Mouse (Mus musculus) kidney, embryonic 15.5 days (tissue): Measurements from ENCODE around the gene Aldh1a3. TPM values are rescaled to one million over a fixed set of nuclear protein-coding genes. Genes with fewer than 3 reads are reported as not detected.

Experiments
- ATAC-seq: fragments of 200-750 bp; cut with Nextera tagmentation; replicated peaks from 2 replicates; pipeline ENCODE4 v1.8.0; 2017; ENCODE audit warnings: moderate TSS enrichment; ENCODE audit not compliant: low FRiP score
- H3K27ac ChIP-seq: fragments of 300-500 bp; sonication (generic); 2 replicates; pipeline ENCODE4 v1.5.1; 2015; ENCODE audit warnings: mild to moderate bottlenecking, inconsistent platforms
- H3K27me3 ChIP-seq: fragments of 300-500 bp; sonication (generic); 2 replicates; pipeline ENCODE4 v1.6.1; 2015; ENCODE audit warnings: inconsistent platforms
- H3K36me3 ChIP-seq: fragments of 300-500 bp; sonication (generic); 2 replicates; pipeline ENCODE4 v1.6.1; 2015; ENCODE audit warnings: inconsistent platforms
- H3K4me1 ChIP-seq: fragments of 300-500 bp; sonication (generic); 2 replicates; pipeline ENCODE4 v1.6.1; 2015; ENCODE audit warnings: inconsistent platforms
- H3K4me2 ChIP-seq: fragments of 300-500 bp; sonication (generic); 2 replicates; pipeline ENCODE4 v1.6.1; 2015; ENCODE audit warnings: moderate library complexity, mild to moderate bottlenecking, inconsistent platforms
- H3K4me3 ChIP-seq: fragments of 300-500 bp; sonication (generic); replicated peaks from 2 replicates; pipeline ENCODE4 v1.5.1; 2015; ENCODE audit warnings: mild to moderate bottlenecking, inconsistent platforms
- H3K9ac ChIP-seq: fragments of 300-500 bp; sonication (generic); 2 replicates; pipeline ENCODE4 v1.6.1; 2015; ENCODE audit warnings: mild to moderate bottlenecking, inconsistent platforms
- H3K9me3 ChIP-seq: fragments of 300-500 bp; sonication (generic); replicated peaks from 2 replicates; pipeline ENCODE4 v1.6.1; 2016; ENCODE audit warnings: inconsistent platforms
- WGBS: fragments of 180-500 bp; shearing (Covaris S2); methylation state at CpG from one replicate; pipeline ENCODE4 v1.1.7; 2015; ENCODE audit warnings: mixed read lengths; 5-methylcytosine and 5-hydroxymethylcytosine counted together
- polyA plus RNA-seq: library from polyadenylated mRNA; unstranded; fragments of >200 nt; fragmentation: Nextera tagmentation; extraction: Ambion mirVana; gene quantifications from 2 replicates; pipeline ENCODE4 v1.2.1, GENCODE M21; 2015

The Aldh1a3 gene
- polyA plus RNA-seq, 1 experiment from 2014 or later, result 38.0 TPM

- no peak overlapping the region for H3K9ac ChIP-seq
- WGBS, result 29% methylated on average over 11 of the region's 11 CpGs
- H3K36me3 ChIP-seq, result no peaks in the 10 kb centered on the region
- H3K27ac ChIP-seq, result no peak overlapping the region
- peaks cover 37% of the 10 kb centered on the region for H3K4me1 ChIP-seq
- H3K4me2 ChIP-seq, result no peak overlapping the region
- H3K27me3 ChIP-seq, result no peaks in the 10 kb centered on the region
- no peaks in the 10 kb centered on the region for H3K9me3 ChIP-seq
- ATAC-seq, result no peak
- no peak overlapping the region for H3K4me3 ChIP-seq
Observed at GRCm38 (mm10) chr7:66445117-66445905, 18.0 kb upstream of the Aldh1a3 start.

GRCm38 (mm10) chr7:66444706-66445105 is 17.4 kb upstream of the Aldh1a3 start:
- Histone ChIP-seq H3K27me3 (no peaks in the 10 kb centered on the region), H3K9me3 (no peaks in the 10 kb centered on the region), H3K27ac (no peak overlapping the region), H3K9ac (no peak overlapping the region), H3K4me1 (peaks cover 36% of the 10 kb centered on the region), H3K4me3 (no peak overlapping the region), H3K36me3 (no peaks in the 10 kb centered on the region), H3K4me2 (no peak overlapping the region)
- WGBS, result 71% methylated on average over 5 of the region's 5 CpGs
- ATAC-seq, result no peak

- Histone ChIP-seq H3K4me1 (peaks cover 41% of the 10 kb centered on the region), H3K27me3 (no peaks in the 10 kb centered on the region), H3K9me3 (no peaks in the 10 kb centered on the region), H3K4me2 (no peak overlapping the region), H3K36me3 (no peaks in the 10 kb centered on the region), H3K4me3 (no peak overlapping the region), H3K9ac (no peak overlapping the region), H3K27ac (peak overlapping the region; percentile 69)
- ATAC-seq, result no peak
- 44% methylated on average over 15 of the region's 15 CpGs for WGBS
Observed at GRCm38 (mm10) chr7:66442501-66443369, 15.4 kb upstream of the Aldh1a3 start.

GRCm38 (mm10) chr7:66438787-66439669 is 11.7 kb upstream of the Aldh1a3 start:
- no peaks in the 10 kb centered on the region for H3K27me3 ChIP-seq
- H3K4me2 ChIP-seq, result no peak overlapping the region
- no peak overlapping the region for H3K4me3 ChIP-seq
- H3K9ac ChIP-seq, result no peak overlapping the region
- peak overlapping the region; percentile 34 for H3K27ac ChIP-seq
- H3K36me3 ChIP-seq, result no peaks in the 10 kb centered on the region
- 18% methylated on average over 12 of the region's 12 CpGs for WGBS
- H3K4me1 ChIP-seq, result peaks cover 31% of the 10 kb centered on the region
- peak; percentile 54 for ATAC-seq
- H3K9me3 ChIP-seq, result no peaks in the 10 kb centered on the region

- H3K27me3 ChIP-seq, result peaks cover 4% of the 10 kb centered on the region; the same call in 1 of the 2 replicates
- H3K27ac ChIP-seq, result no peak overlapping the region
- H3K36me3 ChIP-seq, result no peaks in the 10 kb centered on the region
- 0 out of 2 replicates have a peak, but pooled peaks have one; percentile 12 for ATAC-seq
- H3K9me3 ChIP-seq, result no peaks in the 10 kb centered on the region
- H3K4me2 ChIP-seq, result no peak overlapping the region
- peaks cover 11% of the 10 kb centered on the region for H3K4me1 ChIP-seq
- 36% methylated on average over 10 of the region's 10 CpGs for WGBS
- no peak overlapping the region for H3K4me3 ChIP-seq
- H3K9ac ChIP-seq, result no peak overlapping the region
Observed at GRCm38 (mm10) chr7:66434453-66434935, 7.2 kb upstream of the Aldh1a3 start.

GRCm38 (mm10) chr7:66427053-66427436 is 272 bp downstream of the Aldh1a3 start:
- Histone ChIP-seq H3K4me2 (peak overlapping the region; percentile 87), H3K9ac (peak overlapping the region; percentile 17; the same call in 1 of the 2 replicates), H3K9me3 (no peaks in the 10 kb centered on the region), H3K27ac (no peak overlapping the region), H3K36me3 (no peaks in the 10 kb centered on the region), H3K4me3 (peak overlapping the region; percentile 51), H3K27me3 (peaks cover 61% of the 10 kb centered on the region), H3K4me1 (peaks cover 25% of the 10 kb centered on the region)
- whole genome bisulfite sequencing, result 1% methylated on average over 23 of the region's 23 CpGs
- ATAC-seq, result peak; percentile 38

GRCm38 (mm10) chr7:66421903-66422302 is 5.4 kb downstream of the Aldh1a3 start:
- Histone ChIP-seq H3K4me3 (no peak overlapping the region), H3K4me1 (peaks cover 8% of the 10 kb centered on the region), H3K4me2 (no peak overlapping the region), H3K36me3 (no peaks in the 10 kb centered on the region), H3K27ac (no peak overlapping the region), H3K27me3 (peaks cover 36% of the 10 kb centered on the region), H3K9me3 (no peaks in the 10 kb centered on the region), H3K9ac (no peak overlapping the region)
- no peak for ATAC-seq
- 65% methylated on average over 8 of the region's 8 CpGs for WGBS

GRCm38 (mm10) chr7:66418981-66419380 is 8.3 kb downstream of the Aldh1a3 start:
- Histone ChIP-seq H3K36me3 (no peaks in the 10 kb centered on the region), H3K27me3 (peaks cover 7% of the 10 kb centered on the region), H3K9me3 (no peaks in the 10 kb centered on the region), H3K4me3 (no peak overlapping the region), H3K4me1 (0 out of 2 replicates have a peak, but pooled peaks cover 3% of the 10 kb centered on the region), H3K27ac (no peak overlapping the region), H3K9ac (no peak overlapping the region), H3K4me2 (no peak overlapping the region)
- 64% methylated on average over 12 of the region's 12 CpGs for WGBS
- no peak for ATAC-seq

- no peaks in the 10 kb centered on the region for H3K9me3 ChIP-seq
- no peaks in the 10 kb centered on the region for H3K4me1 ChIP-seq
- WGBS, result 81% methylated on average over 4 of the region's 4 CpGs
- no peak for ATAC-seq
- H3K27ac ChIP-seq, result no peak overlapping the region
- H3K4me3 ChIP-seq, result no peak overlapping the region
- no peak overlapping the region for H3K9ac ChIP-seq
- peaks cover 4% of the 10 kb centered on the region; the same call in 1 of the 2 replicates for H3K27me3 ChIP-seq
- no peaks in the 10 kb centered on the region for H3K36me3 ChIP-seq
- no peak overlapping the region for H3K4me2 ChIP-seq
Observed at GRCm38 (mm10) chr7:66416829-66417228, 10.5 kb downstream of the Aldh1a3 start.

GRCm38 (mm10) chr7:66413093-66413492 is 14.2 kb downstream of the Aldh1a3 start:
- no peak overlapping the region for H3K27ac ChIP-seq
- no peak overlapping the region for H3K9ac ChIP-seq
- no peaks in the 10 kb centered on the region for H3K27me3 ChIP-seq
- no peak overlapping the region for H3K4me2 ChIP-seq
- H3K4me3 ChIP-seq, result no peak overlapping the region
- 71% methylated on average over 7 of the region's 7 CpGs for WGBS
- ATAC-seq, result no peak
- no peaks in the 10 kb centered on the region for H3K36me3 ChIP-seq
- H3K4me1 ChIP-seq, result no peaks in the 10 kb centered on the region
- no peaks in the 10 kb centered on the region for H3K9me3 ChIP-seq

GRCm38 (mm10) chr7:66409433-66409832 is 17.9 kb downstream of the Aldh1a3 start:
- no peak overlapping the region for H3K27ac ChIP-seq
- H3K4me3 ChIP-seq, result no peak overlapping the region

More at GRCm38 (mm10) chr7:66409433-66409832, 17.9 kb downstream of the Aldh1a3 start:
- 70% methylated on average over 6 of the region's 6 CpGs for WGBS
- Histone ChIP-seq H3K36me3 (no peaks in the 10 kb centered on the region), H3K4me2 (no peak overlapping the region), H3K4me1 (peaks cover 22% of the 10 kb centered on the region), H3K9ac (no peak overlapping the region), H3K9me3 (no peaks in the 10 kb centered on the region), H3K27me3 (no peaks in the 10 kb centered on the region)
- ATAC-seq, result no peak
